Mouse (Mus musculus) bone marrow, adult 2 months (tissue): ENCODE results near the gene Nol11. TPM values are rescaled to one million over a fixed set of nuclear protein-coding genes. Genes with fewer than 3 reads are reported as not detected.

Experiments used
- H3K27ac ChIP-seq: fragments of 200-500 bp; 2 replicates; pipeline ENCODE4 v1.5.1; 2012; ENCODE audit warnings: low read depth, mild to moderate bottlenecking, control low read depth, inconsistent platforms, low read length; ENCODE audit not compliant: control insufficient read depth, poor library complexity, insufficient read depth
- H3K4me1 ChIP-seq: fragments of 200-500 bp; 2 replicates; pipeline ENCODE4 v1.6.1; 2011; ENCODE audit warnings: low read length; ENCODE audit not compliant: control insufficient read depth, insufficient read depth
- H3K4me3 ChIP-seq: fragments of 200-500 bp; replicated peaks from 2 replicates; pipeline ENCODE3; 2011; ENCODE audit warnings: mild to moderate bottlenecking, low read depth, low read length, control low read depth; ENCODE audit not compliant: control insufficient read depth
- CTCF ChIP-seq: fragments of 200-500 bp; IDR thresholded peaks from 2 replicates; pipeline ENCODE4 v1.5.1; 2011; ENCODE audit warnings: low read length, control low read depth; ENCODE audit not compliant: control insufficient read depth, insufficient read depth
- POLR2A ChIP-seq: fragments of 200-500 bp; IDR thresholded peaks from 2 replicates; pipeline ENCODE4 v1.6.1; 2011; ENCODE audit warnings: low read depth, mild to moderate bottlenecking, control low read depth, low read length, borderline replicate concordance; ENCODE audit not compliant: control insufficient read depth
- WGBS: fragments of 180-500 bp; shearing (Covaris S2); methylation state at CpG from one replicate; pipeline ENCODE4 v1.1.7; 2018; 5-methylcytosine and 5-hydroxymethylcytosine counted together
- polyA plus RNA-seq: library from polyadenylated mRNA; stranded (reverse); fragments of >200 nt; gene quantifications from 2 replicates; pipeline ENCODE4 v1.2.4, GENCODE M21; 2011; ENCODE audit warnings: low replicate concordance; ENCODE audit not compliant: missing spikeins, insufficient read depth, insufficient read length

Nol11 gene
- polyA plus RNA-seq, 1 experiment = 27.2 TPM

- no peak overlapping the region for H3K4me3 ChIP-seq
- H3K27ac ChIP-seq = no peak overlapping the region
- 91% methylated on average over 8 of the region's 8 CpGs for WGBS
- TF ChIP-seq CTCF = no peak
- no peak for TF ChIP-seq POLR2A
- H3K4me1 ChIP-seq = no peaks in the 10 kb centered on the region
These were observed 34.6 kb upstream of the Nol11 start for GRCm38 (mm10) chr11:107223667-107224214.

- H3K27ac ChIP-seq = no peak overlapping the region
- 56% methylated on average over 1 of the region's 1 CpGs for WGBS
- H3K4me1 ChIP-seq = no peaks in the 10 kb centered on the region
- TF ChIP-seq POLR2A = no peak
- TF ChIP-seq CTCF = no peak
- H3K4me3 ChIP-seq = no peak overlapping the region
These were observed 34.0 kb upstream of the Nol11 start for GRCm38 (mm10) chr11:107223169-107223561.

- no peak for TF ChIP-seq POLR2A
- no peak overlapping the region for H3K27ac ChIP-seq
- 84% methylated on average over 12 of the region's 12 CpGs for WGBS
These were observed 33.5 kb upstream of the Nol11 start for GRCm38 (mm10) chr11:107222531-107223168.

GRCm38 (mm10) chr11:107215111-107215510 is 25.9 kb upstream of the Nol11 start:
- no peak overlapping the region for H3K4me3 ChIP-seq
- TF ChIP-seq POLR2A (no peak), CTCF (no peak)
- H3K4me1 ChIP-seq = no peaks in the 10 kb centered on the region
- WGBS = 90% methylated on average over 9 of the region's 9 CpGs
- H3K27ac ChIP-seq = no peak overlapping the region

More at GRCm38 (mm10) chr11:107222531-107223168, 33.5 kb upstream of the Nol11 start:
- no peak overlapping the region for H3K4me3 ChIP-seq
- no peaks in the 10 kb centered on the region for H3K4me1 ChIP-seq

GRCm38 (mm10) chr11:107213745-107214144 is 24.6 kb upstream of the Nol11 start:
- no peak overlapping the region for H3K4me3 ChIP-seq
- WGBS = 73% methylated on average over 5 of the region's 5 CpGs
- H3K27ac ChIP-seq = no peak overlapping the region
- no peak for TF ChIP-seq POLR2A
- TF ChIP-seq CTCF = no peak
- H3K4me1 ChIP-seq = no peaks in the 10 kb centered on the region

- no peaks in the 10 kb centered on the region for H3K4me1 ChIP-seq
- no peak for TF ChIP-seq CTCF
- no peak for TF ChIP-seq POLR2A
These were observed 20.6 kb upstream of the Nol11 start for GRCm38 (mm10) chr11:107209818-107210217.

GRCm38 (mm10) chr11:107201773-107202172 is 12.6 kb upstream of the Nol11 start:
- Histone ChIP-seq H3K4me3 (no peak overlapping the region), H3K4me1 (no peaks in the 10 kb centered on the region), H3K27ac (no peak overlapping the region)
- WGBS = 90% methylated on average over 11 of the region's 11 CpGs
- TF ChIP-seq POLR2A (no peak), CTCF (no peak)

More at GRCm38 (mm10) chr11:107209818-107210217, 20.6 kb upstream of the Nol11 start:
- Histone ChIP-seq H3K27ac (no peak overlapping the region), H3K4me3 (no peak overlapping the region)
- WGBS = 93% methylated on average over 13 of the region's 13 CpGs

- WGBS = 75% methylated on average over 5 of the region's 5 CpGs
- H3K4me1 ChIP-seq = no peaks in the 10 kb centered on the region
These were observed 10.1 kb upstream of the Nol11 start for GRCm38 (mm10) chr11:107199281-107199680.

More at GRCm38 (mm10) chr11:107199281-107199680, 10.1 kb upstream of the Nol11 start:
- Histone ChIP-seq H3K4me3 (no peak overlapping the region), H3K27ac (no peak overlapping the region)
- TF ChIP-seq CTCF = no peak
- TF ChIP-seq POLR2A = no peak
